Mouse (Mus musculus): Measurements from ENCODE around the gene Ahdc1.
"Not testable (repeated sequence)": the region's sequence is repeated elsewhere in the genome, so short reads cannot be mapped to it uniquely, and the experiment has no call there.

The Ahdc1 gene

GRCm38 (mm10) chr4:132993553-132993952, 17.5 kb upstream of the Ahdc1 start:
- no peak for DNase-seq (ENCODE audit: low read depth)

- no peak for DNase-seq (ENCODE audit: low read depth)
Measured at GRCm38 (mm10) chr4:132997469-132998237, 13.4 kb upstream of the Ahdc1 start.

GRCm38 (mm10) chr4:133002896-133003295, 8.2 kb upstream of the Ahdc1 start:
- DNase-seq (ENCODE audit: low read depth) = no peak

- DNase-seq (ENCODE audit: low read depth) = no peak
Measured at GRCm38 (mm10) chr4:133003316-133004018, 7.6 kb upstream of the Ahdc1 start.

GRCm38 (mm10) chr4:133005233-133005632, 5.8 kb upstream of the Ahdc1 start:
- DNase-seq (ENCODE audit: low read depth) = peak; percentile 82

- DNase-seq (ENCODE audit: low read depth) = not testable (repeated sequence)
Measured at GRCm38 (mm10) chr4:133005885-133006451, 5.1 kb upstream of the Ahdc1 start.

GRCm38 (mm10) chr4:133007513-133008380, 3.3 kb upstream of the Ahdc1 start:
- DNase-seq (ENCODE audit: low read depth) = no peak

GRCm38 (mm10) chr4:133009131-133009530, 1.9 kb upstream of the Ahdc1 start:
- DNase-seq (ENCODE audit: low read depth) = peak; percentile 63

GRCm38 (mm10) chr4:133009676-133010075, 1.4 kb upstream of the Ahdc1 start:
- no peak for DNase-seq (ENCODE audit: low read depth)

GRCm38 (mm10) chr4:133010611-133011010, 449 bp upstream of the Ahdc1 start:
- no peak for DNase-seq (ENCODE audit: low read depth)

GRCm38 (mm10) chr4:133011821-133012775, 1.0 kb downstream of the Ahdc1 start:
- peak; percentile 74 for DNase-seq (ENCODE audit: low read depth)

GRCm38 (mm10) chr4:133012776-133013265, 1.8 kb downstream of the Ahdc1 start:
- no peak for DNase-seq (ENCODE audit: low read depth)

GRCm38 (mm10) chr4:133013266-133013891, 2.3 kb downstream of the Ahdc1 start:
- peak; percentile 93 for DNase-seq (ENCODE audit: low read depth)

- no peak for DNase-seq (ENCODE audit: low read depth)
Measured at GRCm38 (mm10) chr4:133014088-133014487, 3.0 kb downstream of the Ahdc1 start.

GRCm38 (mm10) chr4:133014896-133015709, 4.0 kb downstream of the Ahdc1 start:
- no peak for DNase-seq (ENCODE audit: low read depth)

- DNase-seq (ENCODE audit: low read depth) = peak; percentile 78
Measured at GRCm38 (mm10) chr4:133015710-133016651, 4.9 kb downstream of the Ahdc1 start.

GRCm38 (mm10) chr4:133016677-133017415, 5.8 kb downstream of the Ahdc1 start:
- no peak for DNase-seq (ENCODE audit: low read depth)
